Mouse (Mus musculus) G1E (cell line): Measurements from ENCODE around the gene Fxyd7. TPM values are rescaled to one million over a fixed set of nuclear protein-coding genes. Genes with fewer than 3 reads are reported as not detected.

ENCODE experiments used
- ATAC-seq: 2 replicates; pipeline ENCODE4 v1.8.0; 2016; ENCODE audit warnings: mild to moderate bottlenecking; ENCODE audit not compliant: insufficient number of reproducible peaks, poor library complexity, low FRiP score, severe bottlenecking; ENCODE audit errors: extremely low read depth
- DNase-seq: peaks from one replicate; pipeline ENCODE4 v3.0.0; 2012; ENCODE audit warnings: low spot score
- H3K27me3 ChIP-seq: 2 replicates; pipeline ENCODE4 v1.6.1; 2012; ENCODE audit warnings: mild to moderate bottlenecking, low read length, inconsistent platforms; ENCODE audit not compliant: insufficient read depth
- H3K36me3 ChIP-seq: replicated peaks from 2 replicates; pipeline ENCODE3; 2012; ENCODE audit warnings: mild to moderate bottlenecking, inconsistent platforms
- H3K4me1 ChIP-seq: 2 replicates; pipeline ENCODE4 v1.6.1; 2012; ENCODE audit warnings: low read depth, low read length, inconsistent platforms, mixed read lengths; ENCODE audit not compliant: insufficient read depth
- H3K4me3 ChIP-seq: 2 replicates; pipeline ENCODE4 v1.5.1; 2012; ENCODE audit warnings: low read depth, mild to moderate bottlenecking, inconsistent platforms, low read length, moderate library complexity, mixed read lengths
- H3K9me3 ChIP-seq: replicated peaks from 2 replicates; pipeline ENCODE4 v1.6.1; 2012; ENCODE audit warnings: inconsistent platforms
- CTCF ChIP-seq: IDR thresholded peaks from 2 replicates; pipeline ENCODE4 v1.5.1; 2012; ENCODE audit warnings: low read depth, low read length, inconsistent platforms, mixed read lengths
- GATA1 ChIP-seq: IDR thresholded peaks from 2 replicates; pipeline ENCODE4 v1.6.1; 2012; ENCODE audit warnings: borderline replicate concordance, low read length, inconsistent platforms, mixed read lengths
- GATA2 ChIP-seq: IDR thresholded peaks from 2 replicates; pipeline ENCODE4 v1.6.1; 2012; ENCODE audit warnings: low read depth, low read length, inconsistent platforms, borderline replicate concordance
- POLR2AphosphoS5 ChIP-seq: IDR thresholded peaks from 2 replicates; pipeline ENCODE4 v1.6.1; 2012; ENCODE audit warnings: low read depth, low read length, inconsistent platforms; ENCODE audit not compliant: insufficient replicate concordance
- TAL1 ChIP-seq: conservative IDR thresholded peaks from 2 replicates; pipeline ENCODE4 v1.6.1; 2012; ENCODE audit warnings: low read depth, low read length, inconsistent platforms, mixed read lengths
- polyA plus RNA-seq: library from polyadenylated mRNA; stranded (reverse); fragments of >175 nt; gene quantifications from 2 replicates; pipeline ENCODE4 v1.2.3, GENCODE M21; 2012
- total RNA-seq, 2 experiments: library from RNA; stranded (forward) in 1 of 2; stranded (reverse) in 1 of 2; fragments of 200-1000 nt in 1 of 2; fragments of >200 nt in 1 of 2; fragmentation: Nextera tagmentation in 1 of 2; gene quantifications; 2 replicates each; pipeline ENCODE4 v1.2.3; 2014 to 2017

The Fxyd7 gene
- total and polyA plus RNA-seq, 3 experiments = not detected

DNA sequence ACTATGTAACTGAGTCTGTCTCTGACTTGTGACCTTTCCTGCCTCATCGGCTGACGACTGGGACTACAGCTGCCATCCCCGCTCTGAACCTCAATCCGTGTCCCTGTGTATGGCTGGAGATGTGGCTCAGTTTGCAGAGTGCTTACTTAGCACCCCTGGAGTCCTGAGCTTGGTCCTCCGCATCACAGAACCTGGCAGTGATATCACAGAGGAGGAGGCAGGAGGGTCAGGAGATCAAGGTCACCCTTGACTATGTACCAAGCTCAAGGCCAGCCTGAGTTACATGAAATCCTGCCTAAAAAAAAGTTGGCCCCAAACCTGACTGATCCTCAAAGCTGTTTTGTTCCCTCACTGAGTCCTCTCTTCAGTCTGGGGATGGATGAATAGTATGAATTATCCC lies 6.5 kb upstream of the Fxyd7 start:
- ATAC-seq (no peak), DNase-seq (no peak)
- Histone ChIP-seq H3K9me3 (peaks cover 46% of the 10 kb centered on the region), H3K27me3 (no peaks in the 10 kb centered on the region), H3K4me3 (no peak overlapping the region), H3K4me1 (no peaks in the 10 kb centered on the region), H3K36me3 (no peaks in the 10 kb centered on the region)
- TF ChIP-seq POLR2AphosphoS5 (no peak), GATA1 (no peak), GATA2 (no peak), TAL1 (no peak), CTCF (no peak)

DNA sequence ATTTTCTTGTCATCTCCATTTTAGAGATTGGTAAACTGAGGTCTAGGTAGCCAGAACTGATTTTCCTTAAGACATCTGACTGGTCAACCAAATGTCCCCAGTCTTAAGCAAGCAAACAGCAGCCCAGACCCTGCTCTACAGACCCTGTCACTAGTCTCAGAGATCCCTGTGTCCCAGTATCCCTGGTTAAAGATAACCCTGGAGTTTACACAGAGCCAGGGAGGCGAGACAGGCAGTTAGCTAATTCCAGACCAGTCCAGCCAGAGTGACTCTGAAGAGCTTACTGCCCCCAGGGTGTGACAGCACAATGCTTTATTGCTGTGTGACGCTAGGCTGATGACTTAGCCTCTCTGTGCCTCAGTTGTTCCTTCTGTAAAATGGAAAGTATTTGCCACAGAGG lies 5.8 kb upstream of the Fxyd7 start, which contains the start of gene Fxyd1:
TSS of gene Fxyd1 (minus strand) at position 129 of the 400 bp plus-strand sequence.
- H3K36me3 ChIP-seq = no peaks in the 10 kb centered on the region
- TF ChIP-seq GATA2 = no peak
- no peak for TF ChIP-seq POLR2AphosphoS5
- TF ChIP-seq GATA1 = no peak
- TF ChIP-seq CTCF = no peak
- TF ChIP-seq TAL1 = no peak
- H3K4me1 ChIP-seq = no peaks in the 10 kb centered on the region
- DNase-seq (no peak), ATAC-seq (no peak)
- H3K9me3 ChIP-seq = peaks cover 48% of the 10 kb centered on the region
- no peak within 1 kb of the TSS for H3K4me3 ChIP-seq
- H3K27me3 ChIP-seq = no peaks in the 10 kb centered on the region

DNA sequence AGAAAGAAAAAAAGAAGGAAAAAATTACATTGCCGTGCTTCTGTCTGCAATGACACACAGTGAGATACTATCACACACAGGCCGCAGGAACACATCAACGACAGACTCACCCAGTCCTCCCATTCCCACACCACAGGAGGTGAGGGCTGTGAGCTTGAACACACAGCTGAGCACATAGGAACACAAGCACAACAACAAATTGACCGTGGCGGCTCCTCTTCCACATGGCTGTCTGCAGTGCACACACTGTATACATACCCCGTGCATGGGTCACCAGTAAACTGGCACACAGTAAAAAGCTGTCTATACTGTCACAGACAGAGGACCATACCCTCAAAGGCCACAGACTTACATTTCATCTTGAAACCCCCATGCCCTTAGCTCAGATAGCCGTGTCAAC lies 5.2 kb upstream of the Fxyd7 start:
- H3K9me3 ChIP-seq = peaks cover 52% of the 10 kb centered on the region
- DNase-seq (no peak), ATAC-seq (no peak)
- no peaks in the 10 kb centered on the region for H3K4me1 ChIP-seq
- no peak for TF ChIP-seq GATA2
- no peak for TF ChIP-seq TAL1
- no peak for TF ChIP-seq POLR2AphosphoS5
- no peak for TF ChIP-seq CTCF
- TF ChIP-seq GATA1 = no peak
- no peaks in the 10 kb centered on the region for H3K36me3 ChIP-seq
- no peak overlapping the region for H3K4me3 ChIP-seq
- H3K27me3 ChIP-seq = peaks cover 4% of the 10 kb centered on the region; the same call in 1 of the 2 replicates

DNA sequence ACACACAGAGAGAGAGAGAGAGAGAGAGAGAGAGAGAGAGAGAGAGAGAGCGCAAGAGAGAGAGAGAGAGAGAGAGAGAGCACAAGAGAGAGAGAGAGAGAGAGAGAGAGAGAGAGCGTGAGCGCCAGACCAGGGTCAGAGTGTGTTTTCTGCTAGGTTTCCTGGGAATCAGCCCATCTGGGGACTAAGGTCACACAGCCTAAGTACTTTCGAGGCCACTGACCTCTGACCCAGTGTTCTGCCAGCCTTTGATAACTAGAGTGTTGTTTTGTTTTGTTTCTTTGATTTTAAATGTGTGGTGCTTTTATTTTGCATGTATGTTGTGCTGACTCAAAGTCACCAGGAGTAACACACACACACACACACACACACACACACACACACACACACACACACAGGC lies 4.6 kb upstream of the Fxyd7 start:
- TF ChIP-seq TAL1 (no peak), GATA1 (no peak), CTCF (no peak), POLR2AphosphoS5 (no peak), GATA2 (no peak)
- no peaks in the 10 kb centered on the region for H3K36me3 ChIP-seq
- H3K4me3 ChIP-seq = no peak overlapping the region
- peaks cover 4% of the 10 kb centered on the region; the same call in 1 of the 2 replicates for H3K27me3 ChIP-seq
- ATAC-seq (no peak), DNase-seq (no peak)
- no peaks in the 10 kb centered on the region for H3K4me1 ChIP-seq
- peaks cover 53% of the 10 kb centered on the region for H3K9me3 ChIP-seq

GRCm38 (mm10) chr7:31055354-31055824 lies 4.1 kb upstream of the Fxyd7 start:
- H3K4me3 ChIP-seq = no peak overlapping the region
- H3K9me3 ChIP-seq = peaks cover 51% of the 10 kb centered on the region
- DNase-seq = no peak
- no peak for TF ChIP-seq TAL1
- TF ChIP-seq POLR2AphosphoS5 = no peak
- no peak for TF ChIP-seq CTCF
- no peak for TF ChIP-seq GATA2
- TF ChIP-seq GATA1 = no peak
- no peaks in the 10 kb centered on the region for H3K4me1 ChIP-seq
- peaks cover 4% of the 10 kb centered on the region; the same call in 1 of the 2 replicates for H3K27me3 ChIP-seq
- no peaks in the 10 kb centered on the region for H3K36me3 ChIP-seq
- no peak for ATAC-seq

- DNase-seq (no peak), ATAC-seq (no peak)
- Histone ChIP-seq H3K27me3 (peaks cover 4% of the 10 kb centered on the region; the same call in 1 of the 2 replicates), H3K4me1 (no peaks in the 10 kb centered on the region), H3K9me3 (peaks cover 49% of the 10 kb centered on the region), H3K36me3 (no peaks in the 10 kb centered on the region), H3K4me3 (no peak overlapping the region)
- TF ChIP-seq TAL1 (no peak), GATA1 (no peak), CTCF (no peak), POLR2AphosphoS5 (no peak), GATA2 (no peak)
Observed at GRCm38 (mm10) chr7:31054661-31055320, 3.5 kb upstream of the Fxyd7 start.
